Mouse (Mus musculus) midbrain, embryonic 13.5 days (tissue): Measurements from ENCODE around the gene Gm28374. TPM values are rescaled to one million over a fixed set of nuclear protein-coding genes. Genes with fewer than 3 reads are reported as not detected.

Experiments
- ATAC-seq: fragments of 200-750 bp; cut with Nextera tagmentation; 2 replicates; pipeline ENCODE4 v1.8.0; 2017; ENCODE audit warnings: mild to moderate bottlenecking, moderate TSS enrichment, moderate library complexity
- H3K27ac ChIP-seq: fragments of 300-500 bp; sonication (generic); 2 replicates; pipeline ENCODE4 v1.5.1; 2015; ENCODE audit warnings: inconsistent platforms, mild to moderate bottlenecking, moderate library complexity
- H3K27me3 ChIP-seq: fragments of 300-500 bp; sonication (generic); 2 replicates; pipeline ENCODE4 v1.6.1; 2015; ENCODE audit warnings: mild to moderate bottlenecking, inconsistent platforms
- H3K36me3 ChIP-seq: fragments of 300-500 bp; sonication (generic); 2 replicates; pipeline ENCODE4 v1.6.1; 2015; ENCODE audit warnings: mild to moderate bottlenecking, inconsistent platforms
- H3K4me1 ChIP-seq: fragments of 300-500 bp; sonication (generic); replicated peaks from 2 replicates; pipeline ENCODE4 v1.6.1; 2015; ENCODE audit warnings: inconsistent platforms
- H3K4me2 ChIP-seq: fragments of 300-500 bp; sonication (generic); replicated peaks from 2 replicates; pipeline ENCODE4 v1.6.1; 2015; ENCODE audit warnings: moderate library complexity, mild to moderate bottlenecking, inconsistent platforms
- H3K4me3 ChIP-seq: fragments of 300-500 bp; sonication (generic); replicated peaks from 2 replicates; pipeline ENCODE4 v1.5.1; 2015; ENCODE audit warnings: mild to moderate bottlenecking, inconsistent platforms
- H3K9ac ChIP-seq: fragments of 300-500 bp; sonication (generic); replicated peaks from 2 replicates; pipeline ENCODE4 v1.6.1; 2015; ENCODE audit warnings: mild to moderate bottlenecking, inconsistent platforms
- H3K9me3 ChIP-seq: fragments of 300-500 bp; sonication (generic); 2 replicates; pipeline ENCODE4 v1.6.1; 2016; ENCODE audit warnings: mild to moderate bottlenecking, inconsistent platforms
- WGBS: fragments of 180-500 bp; shearing (Covaris S2); methylation state at CpG from one replicate; pipeline ENCODE4 v1.1.7; 2015; 5-methylcytosine and 5-hydroxymethylcytosine counted together
- polyA plus RNA-seq: library from polyadenylated mRNA; unstranded; fragments of >200 nt; fragmentation: Nextera tagmentation; extraction: Ambion mirVana; gene quantifications from 2 replicates; pipeline ENCODE4 v1.2.1, GENCODE M21; 2015

The Gm28374 gene
- polyA plus RNA-seq, 1 experiment from 2014 or later: 2.4 TPM

- H3K4me2 ChIP-seq: peak overlapping the region; percentile 89
- peaks cover 47% of the 10 kb centered on the region for H3K36me3 ChIP-seq
- 5% methylated on average over 32 of the region's 32 CpGs for WGBS
- H3K27me3 ChIP-seq: no peaks in the 10 kb centered on the region
- H3K4me3 ChIP-seq: peak overlapping the region; percentile 85
- ATAC-seq: no peak
- H3K9ac ChIP-seq: peak overlapping the region; percentile 92
- peaks cover 32% of the 10 kb centered on the region for H3K4me1 ChIP-seq
- no peaks in the 10 kb centered on the region for H3K9me3 ChIP-seq
- peak overlapping the region; percentile 93 for H3K27ac ChIP-seq
Observed at GRCm38 (mm10) chr19:6117346-6117985, 35.4 kb upstream of the Gm28374 start.

GRCm38 (mm10) chr19:6116113-6116850 is 34.2 kb upstream of the Gm28374 start:
- 92% methylated on average over 15 of the region's 15 CpGs for whole genome bisulfite sequencing
- H3K9me3 ChIP-seq: no peaks in the 10 kb centered on the region
- no peaks in the 10 kb centered on the region for H3K27me3 ChIP-seq
- peaks cover 32% of the 10 kb centered on the region for H3K4me1 ChIP-seq
- H3K4me2 ChIP-seq: peak overlapping the region; percentile 89; the same call in 1 of the 2 replicates
- peaks cover 47% of the 10 kb centered on the region for H3K36me3 ChIP-seq
- H3K9ac ChIP-seq: peak overlapping the region; percentile 53
- H3K4me3 ChIP-seq: peak overlapping the region; percentile 85
- no peak for ATAC-seq
- no peak overlapping the region for H3K27ac ChIP-seq

GRCm38 (mm10) chr19:6113116-6113515 is 31.1 kb upstream of the Gm28374 start:
- Histone ChIP-seq H3K27ac (no peak overlapping the region), H3K36me3 (peaks cover 42% of the 10 kb centered on the region), H3K4me1 (peaks cover 17% of the 10 kb centered on the region), H3K9ac (no peak overlapping the region), H3K9me3 (no peaks in the 10 kb centered on the region), H3K4me3 (no peak overlapping the region), H3K27me3 (no peaks in the 10 kb centered on the region), H3K4me2 (no peak overlapping the region)
- WGBS: 73% methylated on average over 6 of the region's 6 CpGs
- no peak for ATAC-seq

GRCm38 (mm10) chr19:6105586-6105985 is 23.5 kb upstream of the Gm28374 start, which contains the start of gene Naaladl1:
Gene Naaladl1 (plus strand): TSS chr19:6105782.
- no peaks in the 10 kb centered on the region for H3K36me3 ChIP-seq
- H3K27ac ChIP-seq: no peak within 1 kb of the TSS
- H3K4me1 ChIP-seq: no peaks in the 10 kb centered on the region
- H3K27me3 ChIP-seq: no peaks in the 10 kb centered on the region
- no peak for ATAC-seq
- no peaks in the 10 kb centered on the region for H3K9me3 ChIP-seq
- H3K9ac ChIP-seq: 0 out of 2 replicates have a peak within 1 kb of the TSS, but pooled peaks have one; percentile 1
- H3K4me2 ChIP-seq: no peak within 1 kb of the TSS
- H3K4me3 ChIP-seq: no peak within 1 kb of the TSS
- 89% methylated on average over 7 of the region's 7 CpGs for WGBS

- Histone ChIP-seq H3K27me3 (no peaks in the 10 kb centered on the region), H3K36me3 (no peaks in the 10 kb centered on the region), H3K9ac (0 out of 2 replicates have a peak overlapping the region, but pooled peaks have one; percentile 1), H3K27ac (no peak overlapping the region), H3K9me3 (no peaks in the 10 kb centered on the region), H3K4me1 (no peaks in the 10 kb centered on the region), H3K4me2 (no peak overlapping the region), H3K4me3 (no peak overlapping the region)
- 75% methylated on average over 4 of the region's 4 CpGs for WGBS
- ATAC-seq: no peak
Observed at GRCm38 (mm10) chr19:6104476-6104875, 22.4 kb upstream of the Gm28374 start.

- Histone ChIP-seq H3K4me2 (no peak overlapping the region), H3K4me3 (no peak overlapping the region), H3K27ac (no peak overlapping the region), H3K9ac (no peak overlapping the region), H3K27me3 (no peaks in the 10 kb centered on the region), H3K9me3 (no peaks in the 10 kb centered on the region), H3K36me3 (no peaks in the 10 kb centered on the region; the same call in 1 of the 2 replicates), H3K4me1 (no peaks in the 10 kb centered on the region)
- no peak for ATAC-seq
- WGBS: 81% methylated on average over 6 of the region's 6 CpGs
Observed at GRCm38 (mm10) chr19:6102169-6102853, 20.3 kb upstream of the Gm28374 start.

GRCm38 (mm10) chr19:6101186-6101585 is 19.1 kb upstream of the Gm28374 start:
- no peak for ATAC-seq
- WGBS: 73% methylated on average over 6 of the region's 6 CpGs

GRCm38 (mm10) chr19:6097847-6098246 is 15.8 kb upstream of the Gm28374 start:
- no peak overlapping the region for H3K4me3 ChIP-seq
- no peaks in the 10 kb centered on the region for H3K4me1 ChIP-seq
- ATAC-seq: no peak
- no peaks in the 10 kb centered on the region for H3K27me3 ChIP-seq
- no peak overlapping the region for H3K27ac ChIP-seq
- H3K4me2 ChIP-seq: no peak overlapping the region
- peaks cover 5% of the 10 kb centered on the region for H3K36me3 ChIP-seq
- no peaks in the 10 kb centered on the region for H3K9me3 ChIP-seq
- 92% methylated on average over 3 of the region's 3 CpGs for WGBS
- no peak overlapping the region for H3K9ac ChIP-seq

More at GRCm38 (mm10) chr19:6101186-6101585, 19.1 kb upstream of the Gm28374 start:
- Histone ChIP-seq H3K4me3 (no peak overlapping the region), H3K4me2 (no peak overlapping the region), H3K9ac (no peak overlapping the region), H3K27me3 (no peaks in the 10 kb centered on the region), H3K27ac (no peak overlapping the region), H3K9me3 (no peaks in the 10 kb centered on the region), H3K4me1 (no peaks in the 10 kb centered on the region), H3K36me3 (no peaks in the 10 kb centered on the region; the same call in 1 of the 2 replicates)

- H3K9me3 ChIP-seq: no peaks in the 10 kb centered on the region
- no peaks in the 10 kb centered on the region for H3K27me3 ChIP-seq
- H3K27ac ChIP-seq: no peak within 1 kb of the TSS
- 96% methylated on average over 7 of the region's 7 CpGs for WGBS
- H3K4me1 ChIP-seq: no peaks in the 10 kb centered on the region
- H3K36me3 ChIP-seq: peaks cover 24% of the 10 kb centered on the region
- ATAC-seq: no peak
- H3K4me2 ChIP-seq: no peak within 1 kb of the TSS
- no peak within 1 kb of the TSS for H3K9ac ChIP-seq
- H3K4me3 ChIP-seq: no peak within 1 kb of the TSS
Observed at GRCm38 (mm10) chr19:6094119-6094518, 12.1 kb upstream of the Gm28374 start, which contains the start of gene AC131692.1. Gene AC131692.1 (plus strand): TSS chr19:6094419.

GRCm38 (mm10) chr19:6088841-6089240 is 6.8 kb upstream of the Gm28374 start:
- no peak overlapping the region for H3K4me2 ChIP-seq
- no peaks in the 10 kb centered on the region for H3K27me3 ChIP-seq
- H3K27ac ChIP-seq: no peak overlapping the region
- H3K4me3 ChIP-seq: no peak overlapping the region
- no peaks in the 10 kb centered on the region for H3K9me3 ChIP-seq
- H3K4me1 ChIP-seq: peaks cover 18% of the 10 kb centered on the region
- H3K9ac ChIP-seq: no peak overlapping the region
- ATAC-seq: no peak
- WGBS: 95% methylated on average over 13 of the region's 13 CpGs
- H3K36me3 ChIP-seq: peaks cover 19% of the 10 kb centered on the region

GRCm38 (mm10) chr19:6085417-6085879 is 3.4 kb upstream of the Gm28374 start:
- H3K27me3 ChIP-seq: no peaks in the 10 kb centered on the region
- H3K4me3 ChIP-seq: peak overlapping the region; percentile 76
- peak overlapping the region; percentile 96 for H3K4me2 ChIP-seq
- peaks cover 28% of the 10 kb centered on the region for H3K36me3 ChIP-seq
- ATAC-seq: peak; percentile 72
- peak overlapping the region; percentile 52; the same call in 1 of the 2 replicates for H3K9ac ChIP-seq
- no peaks in the 10 kb centered on the region for H3K9me3 ChIP-seq
- no peak overlapping the region for H3K27ac ChIP-seq
- WGBS: under 1% methylated on average over 17 of the region's 17 CpGs
- H3K4me1 ChIP-seq: peaks cover 25% of the 10 kb centered on the region
